Mouse (Mus musculus) megakaryocyte-erythroid progenitor cell, adult 5 weeks (primary cell): ENCODE results near the gene Arhgap10. TPM values are rescaled to one million over a fixed set of nuclear protein-coding genes. Genes with fewer than 3 reads are reported as not detected.

Experiments used
- polyA plus RNA-seq: library from polyadenylated mRNA; stranded (reverse); fragments of >175 nt; gene quantifications from 2 replicates; pipeline ENCODE4 v1.2.3, GENCODE M21; 2012

The Arhgap10 gene
- polyA plus RNA-seq = 14.5 and 16.8 TPM in 2 replicates

GRCm38 (mm10) chr8:77517301-77518200 lies at the start of gene Arhgap10:
Arhgap10 (minus strand) TSS chr8:77517953.

GRCm38 (mm10) chr8:77549121-77549706 lies 31.5 kb upstream of the Arhgap10 start, which contains the start of gene Prmt9:
Prmt9 (plus strand) TSS chr8:77549397.

Other genes with a start within 250 kb of the Arhgap10 start
- 4.1 and 5.2 TPM in 2 replicates for gene Prmt9, start 31.4 kb upstream of the Arhgap10 start, polyA plus RNA-seq
- gene Tmem184c, start 92.7 kb upstream of the Arhgap10 start, polyA plus RNA-seq = 4.1 and 4.8 TPM in 2 replicates
- gene Ednra, start 206.5 kb upstream of the Arhgap10 start, polyA plus RNA-seq = 0.02 and 0.06 TPM in 2 replicates